Mouse (Mus musculus) left cerebral cortex, adult 6 months (tissue): ENCODE data around the gene Clec1a. TPM values are rescaled to one million over a fixed set of nuclear protein-coding genes. Genes with fewer than 3 reads are reported as not detected.

Experiments
- long read RNA-seq, 2 experiments: library from polyadenylated mRNA; unstranded; transcript quantifications; one replicate each; pipeline ENCODE4 v2.0.0; 2019 to 2020
- polyA plus RNA-seq: library from polyadenylated mRNA; unstranded; fragments of <200 nt; fragmentation: Nextera tagmentation; gene quantifications from 2 replicates; pipeline ENCODE4 v1.2.3, GENCODE M21; 2021

The Clec1a gene
- 0.31 and 0.74 TPM in 2 replicates for polyA plus RNA-seq
- long read RNA-seq, experiment 1, partial matches to known transcripts: 0 of 1 reads
- long read RNA-seq, experiment 1, other reads (novel, unspliced or antisense): 1 of 1 reads
- long read RNA-seq, experiment 2, partial matches to known transcripts: 1 of 3 reads
- long read RNA-seq, experiment 2, other reads (novel, unspliced or antisense): 0 of 3 reads

DNA sequence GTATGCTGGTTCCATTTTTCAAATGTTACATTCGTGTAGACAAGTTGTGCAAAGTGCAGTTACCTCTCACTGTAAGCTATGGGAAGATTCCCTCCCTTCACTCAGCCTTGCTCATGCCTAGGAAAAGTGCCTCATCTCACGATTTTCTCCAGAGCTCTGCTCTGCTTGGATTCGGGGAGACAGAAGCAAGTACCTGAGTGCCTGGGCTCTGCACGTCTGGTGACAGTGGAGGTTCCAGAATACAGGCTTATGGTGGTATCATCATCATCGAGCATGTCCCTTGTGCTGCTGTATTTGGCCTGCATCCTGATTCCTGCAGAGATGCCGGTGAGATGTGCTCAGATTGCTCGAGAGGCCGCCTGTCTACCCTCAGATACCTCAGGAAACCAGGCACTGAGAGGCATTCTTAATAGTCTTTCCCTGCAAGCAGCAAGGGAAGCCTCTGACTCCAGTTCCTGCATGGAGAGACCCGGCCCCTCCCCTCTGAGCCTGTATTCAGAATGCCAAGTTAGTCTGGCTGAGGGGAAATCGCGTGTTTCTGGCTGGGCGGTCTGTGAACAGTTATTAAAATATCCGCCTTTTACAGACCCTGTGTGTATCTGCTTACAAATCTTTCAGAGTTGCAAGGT, at the start of gene Clec1a:
TSS of gene Clec1a (minus strand) at position 590 of the 629 bp plus-strand sequence.

DNA sequence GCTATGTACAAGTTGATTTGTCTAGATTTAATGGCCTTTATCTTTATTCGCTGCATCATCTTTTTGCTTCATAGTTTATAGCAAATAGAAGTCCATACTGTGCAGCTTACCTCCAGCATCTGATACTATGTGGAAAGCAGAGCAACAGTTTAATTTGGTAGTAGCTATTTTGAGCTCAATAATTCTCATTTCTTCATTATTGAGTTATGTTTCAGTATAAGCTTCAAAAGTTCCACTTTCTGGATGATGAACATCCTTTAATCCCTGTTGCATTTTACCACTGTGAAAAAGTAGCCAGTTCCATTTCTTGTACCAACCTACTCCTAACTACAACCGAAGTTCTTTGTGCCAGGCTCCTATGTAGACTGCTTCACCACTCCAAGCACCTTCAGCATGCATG, 43.2 kb downstream of the Clec1a start, which contains the start of gene Clec9a:
TSS of gene Clec9a (plus strand) at position 301 of the 400 bp plus-strand sequence.

GRCm38 (mm10) chr6:129396997-129397396, 54.8 kb downstream of the Clec1a start, which contains the start of gene Clec1b:
Gene Clec1b, plus strand, starts transcription at chr6:129397297.

DNA sequence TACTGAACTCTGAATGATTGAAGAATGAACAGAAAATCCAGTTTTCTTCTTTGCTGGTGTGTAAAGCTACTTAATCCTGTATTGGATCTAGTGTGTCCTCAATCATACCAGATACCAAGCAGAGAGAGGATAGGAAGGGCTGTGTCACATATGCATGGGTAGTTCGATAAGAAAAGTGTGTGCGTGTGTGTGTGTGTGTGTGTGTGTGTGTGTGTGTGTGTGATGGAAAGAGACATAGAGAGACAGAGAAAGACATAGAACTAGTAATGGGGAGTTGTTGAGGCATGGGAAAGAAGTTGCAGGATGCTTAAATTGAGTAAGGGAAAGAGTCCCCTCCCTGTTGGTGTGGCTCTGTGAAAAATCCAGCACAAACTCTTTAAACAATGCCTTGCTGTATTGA, 66.0 kb downstream of the Clec1a start, which contains the start of gene Clec12b:
TSS of gene Clec12b (minus strand) at position 101 of the 400 bp plus-strand sequence.

Other genes with a start within 250 kb of the Clec1a start
- gene Cd69, start 176.6 kb downstream of the Clec1a start, polyA plus RNA-seq: 0.06 TPM in 1 of 2 replicates, not detected in the other
- gene 4922502D21Rik, start 120.2 kb downstream of the Clec1a start, polyA plus RNA-seq: not detected in 2 replicates
- 0.33 and 0.88 TPM in 2 replicates for gene Clec12a, start 109.3 kb downstream of the Clec1a start, polyA plus RNA-seq
- gene Clec12b, start 66.1 kb downstream of the Clec1a start, polyA plus RNA-seq: not detected in 2 replicates
- gene Clec1b, start 54.7 kb downstream of the Clec1a start, polyA plus RNA-seq: 0.29 and 0.37 TPM in 2 replicates
- gene Clec9a, start 43.1 kb downstream of the Clec1a start, polyA plus RNA-seq: not detected in 2 replicates
- gene Olr1, start 55.2 kb upstream of the Clec1a start, polyA plus RNA-seq: 0.11 TPM in 1 of 2 replicates, not detected in the other
- not detected in 2 replicates for gene Tmem52b, start 60.6 kb upstream of the Clec1a start, polyA plus RNA-seq
- 700 and 953 TPM in 2 replicates for gene Gabarapl1, start 81.2 kb upstream of the Clec1a start, polyA plus RNA-seq
- not detected in 2 replicates for gene Klre1, start 125.9 kb upstream of the Clec1a start, polyA plus RNA-seq
- gene Klrd1, start 139.8 kb upstream of the Clec1a start, polyA plus RNA-seq: not detected in 2 replicates
- gene Klrk1, start 171.9 kb upstream of the Clec1a start, polyA plus RNA-seq: not detected in 2 replicates
- not detected in 2 replicates for gene Klrc3, start 191.3 kb upstream of the Clec1a start, polyA plus RNA-seq
- not detected in 2 replicates for gene Klrc2, start 208.7 kb upstream of the Clec1a start, polyA plus RNA-seq
- not detected in 2 replicates for gene Klrc1, start 227.0 kb upstream of the Clec1a start, polyA plus RNA-seq